9 mouse cellular contexts compared by ENCODE assay signal in genomic region chr11:119048133-119048510, GRCm38 (mm10). TPM values are rescaled to one million over a fixed set of nuclear protein-coding genes. Genes with fewer than 3 reads are reported as not detected.
DNase-seq lines count a peak whose midpoint lies in the region; ATAC-seq lines count a peak whose summit lies in the region.
"Had no signal": no experiment of that assay in that cellular context is flagged by ENCODE, and none has a peak within 500 bp of the region (broad histone marks: within the 10 kb centered on the region; RNA-seq: fewer than 3 reads in every experiment).

No protein-coding gene starts in this region.

- under 1% methylated on average over 13 of the region's 13 CpGs for WGBS in embryonic facial prominence, embryonic 12.5 days
- 1% methylated on average over 13 of the region's 13 CpGs for WGBS in hindbrain, embryonic 16.5 days
- under 1% methylated on average over 13 of the region's 13 CpGs for WGBS in neural tube, embryonic 12.5 days

- H3K4me2 ChIP-seq in embryonic facial prominence, embryonic 12.5 days (replicated peaks) = peak overlapping the region; percentile 63; the same call in 1 of the 2 replicates
- H3K4me2 ChIP-seq in hindbrain, embryonic 16.5 days (ENCODE audit: low read length) = peak overlapping the region; percentile 20; the same call in 1 of the 2 replicates
- peak overlapping the region; percentile 64; the same call in 1 of the 2 replicates for H3K4me2 ChIP-seq in neural tube, embryonic 12.5 days (replicated peaks)

- no peaks in the 10 kb centered on the region for H3K36me3 ChIP-seq in megakaryocyte, embryonic 14.5 days (replicated peaks; ENCODE audit: low read length)
- no peaks in the 10 kb centered on the region for H3K36me3 ChIP-seq in embryonic facial prominence, embryonic 12.5 days
- H3K36me3 ChIP-seq in hindbrain, embryonic 16.5 days (ENCODE audit: control insufficient read depth, insufficient read depth, low read length) = no peaks in the 10 kb centered on the region
- no peaks in the 10 kb centered on the region for H3K36me3 ChIP-seq in neural tube, embryonic 12.5 days

- ATAC-seq in megakaryocyte, adult 5-6 weeks (ENCODE audit: poor library complexity, severe bottlenecking) = no peak
- ATAC-seq in embryonic facial prominence, embryonic 12.5 days (ENCODE audit: insufficient number of reproducible peaks, insufficient read depth, low FRiP score, low TSS enrichment) = no peak
- no peak for ATAC-seq in hindbrain, embryonic 16.5 days
- no peak for ATAC-seq in neural tube, embryonic 12.5 days (ENCODE audit: low FRiP score, low read depth)
- ATAC-seq: inflammation-experienced regulatory T-cells, adult 6 months had no signal

- H3K4me1 ChIP-seq in megakaryocyte, embryonic 14.5 days = peaks cover 72% of the 10 kb centered on the region
- H3K4me1 ChIP-seq in embryonic facial prominence, embryonic 12.5 days = peaks cover 57% of the 10 kb centered on the region
- peaks cover 36% of the 10 kb centered on the region for H3K4me1 ChIP-seq in hindbrain, embryonic 16.5 days (ENCODE audit: control insufficient read depth, insufficient read depth, low read depth, low read length)
- H3K4me1 ChIP-seq in neural tube, embryonic 12.5 days = peaks cover 43% of the 10 kb centered on the region

- H3K27me3 ChIP-seq in megakaryocyte, embryonic 14.5 days (replicated peaks) = peaks cover 100% of the 10 kb centered on the region
- H3K27me3 ChIP-seq in embryonic facial prominence, embryonic 12.5 days = peaks cover 93% of the 10 kb centered on the region
- peaks cover 64% of the 10 kb centered on the region for H3K27me3 ChIP-seq in hindbrain, embryonic 16.5 days (replicated peaks; ENCODE audit: control insufficient read depth, insufficient read depth, low read length)
- H3K27me3 ChIP-seq in neural tube, embryonic 12.5 days (replicated peaks) = peaks cover 96% of the 10 kb centered on the region

- no peak overlapping the region for H3K27ac ChIP-seq in embryonic facial prominence, embryonic 12.5 days
- no peak overlapping the region for H3K27ac ChIP-seq in hindbrain, embryonic 16.5 days (ENCODE audit: low read depth, low read length)
- no peak overlapping the region for H3K27ac ChIP-seq in neural tube, embryonic 12.5 days

- H3K9me3 ChIP-seq in megakaryocyte, embryonic 14.5 days = 0 out of 2 replicates have a peak, but pooled peaks cover 3% of the 10 kb centered on the region
- no peaks in the 10 kb centered on the region for H3K9me3 ChIP-seq in embryonic facial prominence, embryonic 12.5 days
- H3K9me3 ChIP-seq in hindbrain, embryonic 16.5 days (ENCODE audit: control insufficient read depth, low read length) = no peaks in the 10 kb centered on the region
- no peaks in the 10 kb centered on the region for H3K9me3 ChIP-seq in neural tube, embryonic 12.5 days

- no peak overlapping the region for H3K9ac ChIP-seq in embryonic facial prominence, embryonic 12.5 days
- no peak overlapping the region for H3K9ac ChIP-seq in hindbrain, embryonic 16.5 days (ENCODE audit: low read depth, low read length)
- no peak overlapping the region for H3K9ac ChIP-seq in neural tube, embryonic 12.5 days

- DNase-seq in thymus, postnatal 36 days = no peak
- DNase-seq in liver = no peak
- no peak for DNase-seq in layer of hippocampus, adult 9-11 months

- peak overlapping the region; percentile 5 for H3K4me3 ChIP-seq in megakaryocyte, embryonic 14.5 days (replicated peaks)
- 0 out of 2 replicates have a peak overlapping the region, but pooled peaks have one; percentile 37 for H3K4me3 ChIP-seq in embryonic facial prominence, embryonic 12.5 days
- H3K4me3 ChIP-seq in hindbrain, embryonic 16.5 days (ENCODE audit: low read length) = no peak overlapping the region
- no peak overlapping the region for H3K4me3 ChIP-seq in neural tube, embryonic 12.5 days

RNA-seq across cellular contexts. Expression of gene Cbx8, which starts 7.4 kb away (rescaled TPM):
- polyA plus RNA-seq in megakaryocyte, embryonic 14.5 days (2012; ENCODE audit: insufficient read depth, low replicate concordance) = 2.7 and 7.4 TPM in 2 replicates
- 3.2 and 5.6 TPM in 2 replicates for total RNA-seq in megakaryocyte, adult 5-6 weeks (2015)
- total RNA-seq in megakaryocyte, adult 5-6 weeks (2017) = 3.0 and 3.6 TPM in 2 replicates
- polyA plus RNA-seq in embryonic facial prominence, embryonic 12.5 days (2016; fragmentation: Nextera tagmentation; extraction: Ambion mirVana) = 9.4 and 10.8 TPM in 2 replicates
- 8.5 and 9.5 TPM in 2 replicates for polyA plus RNA-seq in hindbrain, embryonic 16.5 days (2015; fragmentation: Nextera tagmentation; extraction: Ambion mirVana)
- 8.6 and 9.9 TPM in 2 replicates for polyA plus RNA-seq in neural tube, embryonic 12.5 days (2016; fragmentation: Nextera tagmentation; extraction: Ambion mirVana)

RNA-seq across cellular contexts. Expression of gene Cbx2, which starts 25.4 kb away (rescaled TPM):
- 0.46 TPM in 1 of 2 replicates, not detected in the other for polyA plus RNA-seq in megakaryocyte, embryonic 14.5 days (2012; ENCODE audit: insufficient read depth, low replicate concordance)
- total RNA-seq in megakaryocyte, adult 5-6 weeks (2015) = 1.5 and 1.6 TPM in 2 replicates
- total RNA-seq in megakaryocyte, adult 5-6 weeks (2017) = 2.8 TPM in 2 replicates
- polyA plus RNA-seq in embryonic facial prominence, embryonic 12.5 days (2016; fragmentation: Nextera tagmentation; extraction: Ambion mirVana) = 103 and 105 TPM in 2 replicates
- 10.7 and 14.0 TPM in 2 replicates for polyA plus RNA-seq in hindbrain, embryonic 16.5 days (2015; fragmentation: Nextera tagmentation; extraction: Ambion mirVana)
- 46.6 and 47.6 TPM in 2 replicates for polyA plus RNA-seq in neural tube, embryonic 12.5 days (2016; fragmentation: Nextera tagmentation; extraction: Ambion mirVana)

RNA-seq across cellular contexts. Expression of gene Cbx4, which starts 37.9 kb away (rescaled TPM):
- 49.2 and 111 TPM in 2 replicates for polyA plus RNA-seq in megakaryocyte, embryonic 14.5 days (2012; ENCODE audit: insufficient read depth, low replicate concordance)
- total RNA-seq in megakaryocyte, adult 5-6 weeks (2015) = 15.3 and 15.5 TPM in 2 replicates
- total RNA-seq in megakaryocyte, adult 5-6 weeks (2017) = 18.0 and 18.4 TPM in 2 replicates
- polyA plus RNA-seq in embryonic facial prominence, embryonic 12.5 days (2016; fragmentation: Nextera tagmentation; extraction: Ambion mirVana) = 11.7 and 12.3 TPM in 2 replicates
- 23.4 and 24.8 TPM in 2 replicates for polyA plus RNA-seq in hindbrain, embryonic 16.5 days (2015; fragmentation: Nextera tagmentation; extraction: Ambion mirVana)
- 12.5 and 12.7 TPM in 2 replicates for polyA plus RNA-seq in neural tube, embryonic 12.5 days (2016; fragmentation: Nextera tagmentation; extraction: Ambion mirVana)

Comparison
In these comparisons a context has a peak if more than half of its experiments do, and no peak if none do; other contexts are left out.
1. H3K4me3 ChIP-seq: peak in megakaryocyte, embryonic 14.5 days (single experiment) and embryonic facial prominence, embryonic 12.5 days (single experiment); none in hindbrain, embryonic 16.5 days (single experiment) and neural tube, embryonic 12.5 days (single experiment).
2. Peak in every context shown above with its lines, with median percentiles within 50 percentile points of each other: H3K4me2 ChIP-seq.